In genomic region chr17:50448693-50449092, GRCm38 (mm10) we compare ENCODE assay signal across 19 mouse cellular contexts.
DNase-seq lines count a peak whose midpoint lies in the region; ATAC-seq and TF ChIP-seq lines count a peak whose summit lies in the region.
"Had no signal": no experiment of that assay in that cellular context is flagged by ENCODE, and none has a peak within 500 bp of the region (broad histone marks: within the 10 kb centered on the region; RNA-seq: fewer than 3 reads in every experiment).

No protein-coding gene starts in this region.

- H3K27ac ChIP-seq in heart, embryonic 10.5 days, result no peak overlapping the region
- no peak overlapping the region for H3K27ac ChIP-seq in lung, postnatal 0 days (ENCODE audit: low read length)
- H3K27ac ChIP-seq: embryonic facial prominence, embryonic 13.5 days; forebrain, embryonic 12.5 days; heart, embryonic 15.5 days; hindbrain, embryonic 15.5 days had no signal

- TF ChIP-seq EP300 in lung, postnatal 0 days (IDR thresholded peaks at IDR 0.05), result no peak

- TF ChIP-seq POLR2A in myocyte (IDR thresholded peaks at IDR 0.05; ENCODE audit: insufficient read length, low read depth), result no peak

- H3K4me1 ChIP-seq in heart, embryonic 10.5 days, result no peaks in the 10 kb centered on the region
- H3K4me1 ChIP-seq in lung, postnatal 0 days (ENCODE audit: insufficient read depth, low read depth, low read length), result no peaks in the 10 kb centered on the region
- H3K4me1 ChIP-seq: embryonic facial prominence, embryonic 13.5 days; forebrain, embryonic 12.5 days; heart, embryonic 15.5 days; hindbrain, embryonic 15.5 days had no signal

- H3K27me3 ChIP-seq in heart, embryonic 10.5 days (ENCODE audit: insufficient read depth, poor library complexity, severe bottlenecking), result no peaks in the 10 kb centered on the region
- no peaks in the 10 kb centered on the region for H3K27me3 ChIP-seq in lung, postnatal 0 days (replicated peaks; ENCODE audit: insufficient read depth, low read length)
- H3K27me3 ChIP-seq in myocyte (ENCODE audit: control insufficient read depth, insufficient read depth, insufficient read length), result no peaks in the 10 kb centered on the region
- H3K27me3 ChIP-seq: embryonic facial prominence, embryonic 13.5 days; heart, embryonic 15.5 days; hindbrain, embryonic 15.5 days had no signal

- no peak overlapping the region for H3K9ac ChIP-seq in lung, postnatal 0 days (replicated peaks; ENCODE audit: low read depth)
- H3K9ac ChIP-seq: embryonic facial prominence, embryonic 13.5 days; forebrain, embryonic 12.5 days; heart, embryonic 15.5 days; hindbrain, embryonic 15.5 days had no signal

- no peaks in the 10 kb centered on the region for H3K79me2 ChIP-seq in myocyte (ENCODE audit: control insufficient read depth, insufficient read depth)

- no peak for ATAC-seq in lung, postnatal 0 days
- ATAC-seq: forebrain, embryonic 16.5 days had no signal

- WGBS in heart, embryonic 10.5 days, result 81% methylated on average over 6 of the region's 6 CpGs
- 60% methylated on average over 6 of the region's 6 CpGs for WGBS in lung, postnatal 0 days

- intact Hi-C loops in heart, postnatal 10 days (cut with DNase I), result no loop called here

- DNase-seq in heart, postnatal 10 days, result peak; percentile 13 to 20
- no peak for DNase-seq in heart, embryonic 10.5 days (ENCODE audit: low spot score)
- peak; percentile 30 for DNase-seq in kidney, postnatal 14 days
- DNase-seq in kidney, postnatal 25 days, result no peak
- DNase-seq in lung, postnatal 0 days (ENCODE audit: low spot score), result peak; percentile 14
- DNase-seq in lung, postnatal 14 days, result no peak
- DNase-seq: adrenal gland, adult 2 months; adrenal gland, postnatal 25 days; cerebellum, adult 18-20 months; cerebellum, adult 9-11 months; cerebellum, postnatal 36 days; gastrocnemius, postnatal 36 days had no signal

- H3K9me3 ChIP-seq in heart, embryonic 10.5 days, result no peaks in the 10 kb centered on the region
- no peaks in the 10 kb centered on the region for H3K9me3 ChIP-seq in lung, postnatal 0 days (ENCODE audit: low read length)
- H3K9me3 ChIP-seq: embryonic facial prominence, embryonic 13.5 days; forebrain, embryonic 12.5 days; heart, embryonic 15.5 days; hindbrain, embryonic 15.5 days had no signal

- no peak overlapping the region for H3K4me2 ChIP-seq in lung, postnatal 0 days (replicated peaks; ENCODE audit: low read depth, low read length)
- H3K4me2 ChIP-seq in myocyte (ENCODE audit: low read depth), result peak overlapping the region; percentile 18
- H3K4me2 ChIP-seq: embryonic facial prominence, embryonic 13.5 days; forebrain, embryonic 12.5 days; heart, embryonic 11.5 days; heart, embryonic 15.5 days; hindbrain, embryonic 15.5 days had no signal

- no peak overlapping the region for H3ac ChIP-seq in myocyte (ENCODE audit: control insufficient read depth, insufficient read length)

- no peaks in the 10 kb centered on the region for H3K36me3 ChIP-seq in heart, embryonic 10.5 days
- no peaks in the 10 kb centered on the region for H3K36me3 ChIP-seq in lung, postnatal 0 days (ENCODE audit: insufficient read depth, low read length)
- H3K36me3 ChIP-seq in myocyte (ENCODE audit: control insufficient read depth, insufficient read depth), result no peaks in the 10 kb centered on the region
- H3K36me3 ChIP-seq: embryonic facial prominence, embryonic 13.5 days; forebrain, embryonic 12.5 days; heart, embryonic 15.5 days; hindbrain, embryonic 15.5 days had no signal

- H3K4me3 ChIP-seq in heart, embryonic 10.5 days, result no peak overlapping the region
- H3K4me3 ChIP-seq in lung, postnatal 0 days (ENCODE audit: low read depth, low read length), result no peak overlapping the region
- H3K4me3 ChIP-seq in myocyte, result no peak overlapping the region
- H3K4me3 ChIP-seq: embryonic facial prominence, embryonic 13.5 days; forebrain, embryonic 12.5 days; heart, embryonic 15.5 days; hindbrain, embryonic 15.5 days had no signal

- TF ChIP-seq CTCF in lung, postnatal 0 days (IDR thresholded peaks at IDR 0.05), result no peak

TF ChIP-seq in myocyte, 11 proteins besides CTCF, POLR2A, EP300 and RAD21:
- no peak for TF ChIP-seq MYOG (IDR thresholded peaks at IDR 0.05; ENCODE audit: control insufficient read depth in 1 of 3, insufficient read depth in 1 of 3, insufficient read length in 2 of 3, low read depth in 2 of 3)

Comparison
In these comparisons a context has a peak if more than half of its experiments do, and no peak if none do; other contexts are left out.
1. DNase-seq: peak in heart, postnatal 10 days (2 of 2), kidney, postnatal 14 days (single experiment) and lung, postnatal 0 days (single experiment); none in heart, embryonic 10.5 days (single experiment), kidney, postnatal 25 days (0 of 2) and lung, postnatal 14 days (single experiment).